In genomic region chr16:65155536-65155935, GRCm38 (mm10) we compare ENCODE assay signal across 22 mouse cellular contexts. TPM values are rescaled to one million over a fixed set of nuclear protein-coding genes. Genes with fewer than 3 reads are reported as not detected.
"Had no signal": no experiment of that assay in that cellular context is flagged by ENCODE, and none has a peak within 500 bp of the region (broad histone marks: within the 10 kb centered on the region; RNA-seq: fewer than 3 reads in every experiment).

No protein-coding gene starts in this region.

- H3K27ac ChIP-seq: liver, embryonic 12.5 days; liver, embryonic 14.5 days; macrophage; midbrain, embryonic 13.5 days; midbrain, embryonic 15.5 days; neural tube, embryonic 12.5 days; stomach, embryonic 15.5 days; stomach, postnatal 0 days had no signal

- ATAC-seq: liver, embryonic 12.5 days; midbrain, embryonic 13.5 days; midbrain, embryonic 15.5 days had no signal

- DNase-seq: lung, adult 18-20 months; lung, embryonic 14.5 days; lung, postnatal 10 days; lung, postnatal 36 days; right cerebral cortex, postnatal 14 days; thymus, adult 2 months; thymus, postnatal 25 days; thymus, postnatal 4 days had no signal

- H3K9me3 ChIP-seq: liver, embryonic 12.5 days; megakaryocyte, embryonic 14.5 days; midbrain, embryonic 13.5 days; midbrain, embryonic 15.5 days; neural tube, embryonic 12.5 days; stomach, embryonic 15.5 days had no signal

- H3K27me3 ChIP-seq: liver, embryonic 12.5 days; megakaryocyte, embryonic 14.5 days; midbrain, embryonic 13.5 days; midbrain, embryonic 15.5 days; neural tube, embryonic 12.5 days; stomach, embryonic 15.5 days had no signal

- H3K9ac ChIP-seq: liver, embryonic 12.5 days; liver, embryonic 14.5 days; lung, embryonic 14.5 days; midbrain, embryonic 13.5 days; midbrain, embryonic 15.5 days; neural tube, embryonic 12.5 days; stomach, embryonic 15.5 days had no signal

- H3K4me3 ChIP-seq: liver, embryonic 12.5 days; megakaryocyte, embryonic 14.5 days; midbrain, embryonic 13.5 days; midbrain, embryonic 15.5 days; neural tube, embryonic 12.5 days; stomach, embryonic 15.5 days had no signal

- H3K4me2 ChIP-seq: liver, embryonic 12.5 days; lung, embryonic 14.5 days; midbrain, embryonic 13.5 days; midbrain, embryonic 15.5 days; neural tube, embryonic 12.5 days; stomach, embryonic 15.5 days had no signal

- H3K36me3 ChIP-seq: liver, embryonic 12.5 days; midbrain, embryonic 13.5 days; midbrain, embryonic 15.5 days; neural tube, embryonic 12.5 days; stomach, embryonic 15.5 days had no signal

- H3K4me1 ChIP-seq: liver, embryonic 12.5 days; megakaryocyte, embryonic 14.5 days; midbrain, embryonic 13.5 days; midbrain, embryonic 15.5 days; neural tube, embryonic 12.5 days; stomach, embryonic 15.5 days had no signal

RNA-seq across cellular contexts. Expression of gene Htr1f, which starts 49.9 kb away (rescaled TPM):
- total RNA-seq: megakaryocyte progenitor cell, adult 5-6 weeks; monocyte, adult 5-6 weeks; neutrophil, adult 5-6 weeks had no signal
- polyA plus RNA-seq: liver, embryonic 12.5 days; liver, embryonic 14.5 days; liver, embryonic 16.5 days; lung, embryonic 14.5 days; macrophage; spleen, adult 2 months; stomach, postnatal 0 days; thymus, adult 2 months had no signal
